Mouse (Mus musculus) thymus, adult 2 months (tissue): ENCODE results near the gene Klhl23. TPM values are rescaled to one million over a fixed set of nuclear protein-coding genes. Genes with fewer than 3 reads are reported as not detected.

Experiments
- DNase-seq: peaks from one replicate; pipeline ENCODE4 v3.0.0; 2021
- H3K27ac ChIP-seq: fragments of 200-500 bp; 2 replicates; pipeline ENCODE4 v1.5.1; 2012; ENCODE audit warnings: low read length, control low read depth; ENCODE audit not compliant: control insufficient read depth, insufficient read depth
- H3K27me3 ChIP-seq: fragments of 200-500 bp; 2 replicates; pipeline ENCODE4 v1.6.1; 2012; ENCODE audit warnings: mild to moderate bottlenecking, low read length, moderate library complexity, mixed read lengths; ENCODE audit not compliant: control insufficient read depth, insufficient read depth
- H3K36me3 ChIP-seq: fragments of 200-500 bp; 2 replicates; pipeline ENCODE4 v1.6.1; 2012; ENCODE audit warnings: mild to moderate bottlenecking, low read length, moderate library complexity; ENCODE audit not compliant: control insufficient read depth, insufficient read depth
- H3K4me1 ChIP-seq: fragments of 200-500 bp; replicated peaks from 2 replicates; pipeline ENCODE4 v1.6.1; 2012; ENCODE audit warnings: low read length; ENCODE audit not compliant: control insufficient read depth, insufficient read depth
- H3K4me3 ChIP-seq: fragments of 200-500 bp; 2 replicates; pipeline ENCODE4 v1.5.1; 2012; ENCODE audit warnings: mild to moderate bottlenecking, low read length, control low read depth, moderate library complexity; ENCODE audit not compliant: control insufficient read depth, insufficient read depth
- CTCF ChIP-seq: fragments of 200-500 bp; IDR thresholded peaks from 2 replicates; pipeline ENCODE4 v1.5.1; 2012; ENCODE audit warnings: mild to moderate bottlenecking, control low read depth, low read length, moderate library complexity, borderline replicate concordance; ENCODE audit not compliant: control insufficient read depth, poor library complexity, insufficient read depth; ENCODE audit errors: extremely low read depth
- POLR2A ChIP-seq: fragments of 200-500 bp; IDR thresholded peaks from 2 replicates; pipeline ENCODE4 v1.6.1; 2012; ENCODE audit warnings: mild to moderate bottlenecking, low read length, control low read depth, moderate library complexity; ENCODE audit not compliant: control insufficient read depth, poor library complexity, insufficient read depth; ENCODE audit errors: extremely low read depth
- WGBS: fragments of 180-500 bp; shearing (Covaris S2); methylation state at CpG from one replicate; pipeline ENCODE4 v1.1.7; 2018; 5-methylcytosine and 5-hydroxymethylcytosine counted together
- polyA plus RNA-seq: library from polyadenylated mRNA; depleted of rRNA; stranded (reverse); fragments of >200 nt; gene quantifications from 2 replicates; pipeline ENCODE4 v1.2.3, GENCODE M21; 2012

The Klhl23 gene
- polyA plus RNA-seq, 1 experiment, result 2.5 TPM

DNA sequence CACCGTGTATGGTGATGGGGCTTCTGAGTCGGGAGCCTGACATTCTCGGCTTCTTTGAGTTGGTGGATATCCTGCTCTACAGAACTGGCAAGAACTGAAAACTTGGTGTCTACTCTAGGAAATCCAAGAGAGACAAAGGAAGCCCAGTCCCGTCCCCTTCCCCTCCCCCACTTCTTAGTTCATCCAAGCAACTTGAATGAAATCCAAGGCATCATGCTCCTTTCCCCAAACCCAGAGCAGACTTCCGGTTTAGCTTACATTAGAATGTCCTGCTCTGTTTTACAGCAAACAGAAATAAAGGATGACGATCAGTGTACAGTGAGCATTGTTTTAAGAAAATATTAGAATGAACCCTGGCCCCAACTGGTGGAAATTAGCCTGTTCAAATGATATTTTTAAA is 27.5 kb downstream of the Klhl23 start:
- Histone ChIP-seq H3K4me3 (no peak overlapping the region), H3K27ac (no peak overlapping the region), H3K4me1 (no peaks in the 10 kb centered on the region), H3K27me3 (no peaks in the 10 kb centered on the region), H3K36me3 (no peaks in the 10 kb centered on the region)
- no peak for TF ChIP-seq POLR2A
- no peak for TF ChIP-seq CTCF
- WGBS, result 85% methylated on average over 6 of the region's 6 CpGs
- DNase-seq, result no peak

DNA sequence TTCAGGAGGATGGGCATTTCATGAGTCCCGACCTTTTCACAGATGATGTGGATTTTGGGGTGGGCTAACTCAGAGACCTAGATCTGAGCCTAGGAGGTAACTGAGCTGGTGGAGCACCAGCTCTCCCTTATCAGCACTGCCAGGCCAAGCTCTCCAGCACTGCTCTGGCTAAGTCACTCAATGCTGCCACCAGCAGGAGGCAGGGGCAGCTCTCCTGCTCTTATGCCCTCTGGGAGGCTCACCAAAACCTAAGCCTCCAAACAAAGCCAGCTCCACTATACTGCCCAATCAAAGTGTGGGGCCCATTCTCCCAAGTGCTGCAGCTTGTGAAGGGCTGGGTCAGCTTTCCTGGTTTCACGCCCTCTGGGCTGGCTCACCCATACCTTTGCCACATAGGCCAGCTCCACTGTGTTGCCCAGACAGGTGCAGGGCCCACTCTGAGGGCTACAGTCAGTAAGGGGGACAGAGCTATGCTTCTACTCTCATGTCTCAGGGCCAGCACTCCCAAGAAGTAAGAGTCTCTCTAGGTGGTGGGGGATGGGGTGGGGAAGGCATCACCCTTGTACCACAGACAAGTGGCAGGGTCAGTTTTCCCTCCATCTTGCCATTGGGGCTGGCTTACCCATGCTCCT is 29.8 kb downstream of the Klhl23 start:
- TF ChIP-seq POLR2A, result no peak
- no peak for TF ChIP-seq CTCF
- 84% methylated on average over 2 of the region's 2 CpGs for WGBS
- no peak overlapping the region for H3K27ac ChIP-seq
- H3K36me3 ChIP-seq, result no peaks in the 10 kb centered on the region
- DNase-seq, result no peak
- no peaks in the 10 kb centered on the region for H3K4me1 ChIP-seq
- no peak overlapping the region for H3K4me3 ChIP-seq
- H3K27me3 ChIP-seq, result no peaks in the 10 kb centered on the region

- WGBS, result 39% methylated on average over 8 of the region's 8 CpGs
- Histone ChIP-seq H3K27me3 (no peaks in the 10 kb centered on the region), H3K4me1 (peaks cover 5% of the 10 kb centered on the region; the same call in 1 of the 2 replicates), H3K36me3 (no peaks in the 10 kb centered on the region), H3K27ac (no peak overlapping the region), H3K4me3 (no peak overlapping the region)
- peak; percentile 16 for DNase-seq
- TF ChIP-seq POLR2A (no peak), CTCF (no peak)
These were observed 34.6 kb downstream of the Klhl23 start for GRCm38 (mm10) chr2:69856392-69856791.

DNA sequence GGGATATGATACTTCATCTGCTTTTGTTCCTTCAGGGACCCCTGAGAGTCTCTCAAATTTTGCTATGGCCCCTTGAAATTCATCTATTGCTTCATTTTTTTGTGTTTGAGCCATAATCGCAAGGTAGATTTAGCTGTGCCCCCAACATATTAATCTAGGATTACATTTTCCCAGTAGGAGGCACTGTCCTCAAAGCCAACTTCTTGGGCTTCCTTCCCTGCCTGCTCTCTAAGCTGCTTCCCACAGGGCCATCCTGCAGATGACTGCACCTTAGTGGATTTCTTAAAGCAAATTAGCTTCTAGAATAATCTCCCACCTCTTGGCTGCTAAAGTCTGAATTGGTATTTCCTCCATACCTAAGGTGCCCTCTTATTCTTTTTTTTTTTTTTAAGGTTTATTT is 36.1 kb downstream of the Klhl23 start:
- Histone ChIP-seq H3K4me1 (peaks cover 5% of the 10 kb centered on the region; the same call in 1 of the 2 replicates), H3K27ac (no peak overlapping the region), H3K4me3 (no peak overlapping the region), H3K27me3 (no peaks in the 10 kb centered on the region), H3K36me3 (no peaks in the 10 kb centered on the region)
- TF ChIP-seq CTCF (no peak), POLR2A (no peak)
- DNase-seq, result no peak
- 83% methylated on average over 1 of the region's 1 CpGs for WGBS

DNA sequence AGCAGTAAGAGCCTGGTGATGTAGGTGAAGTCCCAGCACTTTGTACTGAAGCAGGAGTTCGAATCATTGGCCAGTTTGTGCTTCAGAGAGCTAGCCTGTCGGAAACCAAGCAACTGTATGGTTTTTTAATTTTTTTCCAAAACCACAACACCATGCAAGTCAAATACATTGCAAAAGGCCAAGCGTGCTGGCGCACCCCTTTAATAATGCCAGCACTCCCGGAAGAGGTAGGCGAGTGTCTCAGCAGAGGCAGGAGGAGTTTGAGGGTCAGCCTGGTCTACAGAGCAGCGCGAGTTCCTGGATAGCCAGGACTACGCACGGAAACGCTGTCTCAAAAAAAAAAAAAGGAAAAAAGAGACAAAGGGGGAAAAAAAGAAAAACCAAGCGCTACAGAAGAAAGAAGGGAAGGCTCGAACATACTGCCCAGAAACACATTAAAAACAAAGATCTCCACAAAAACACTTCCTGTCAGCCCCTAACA is 39.3 kb downstream of the Klhl23 start:
- H3K4me1 ChIP-seq, result peaks cover 5% of the 10 kb centered on the region; the same call in 1 of the 2 replicates
- H3K4me3 ChIP-seq, result peak overlapping the region; percentile 88
- WGBS, result 2% methylated on average over 13 of the region's 13 CpGs
- TF ChIP-seq CTCF (no peak), POLR2A (no peak)
- H3K27ac ChIP-seq, result peak overlapping the region; percentile 84
- peak; percentile 46 for DNase-seq
- H3K27me3 ChIP-seq, result no peaks in the 10 kb centered on the region
- peaks cover 6% of the 10 kb centered on the region; the same call in 1 of the 2 replicates for H3K36me3 ChIP-seq

DNA sequence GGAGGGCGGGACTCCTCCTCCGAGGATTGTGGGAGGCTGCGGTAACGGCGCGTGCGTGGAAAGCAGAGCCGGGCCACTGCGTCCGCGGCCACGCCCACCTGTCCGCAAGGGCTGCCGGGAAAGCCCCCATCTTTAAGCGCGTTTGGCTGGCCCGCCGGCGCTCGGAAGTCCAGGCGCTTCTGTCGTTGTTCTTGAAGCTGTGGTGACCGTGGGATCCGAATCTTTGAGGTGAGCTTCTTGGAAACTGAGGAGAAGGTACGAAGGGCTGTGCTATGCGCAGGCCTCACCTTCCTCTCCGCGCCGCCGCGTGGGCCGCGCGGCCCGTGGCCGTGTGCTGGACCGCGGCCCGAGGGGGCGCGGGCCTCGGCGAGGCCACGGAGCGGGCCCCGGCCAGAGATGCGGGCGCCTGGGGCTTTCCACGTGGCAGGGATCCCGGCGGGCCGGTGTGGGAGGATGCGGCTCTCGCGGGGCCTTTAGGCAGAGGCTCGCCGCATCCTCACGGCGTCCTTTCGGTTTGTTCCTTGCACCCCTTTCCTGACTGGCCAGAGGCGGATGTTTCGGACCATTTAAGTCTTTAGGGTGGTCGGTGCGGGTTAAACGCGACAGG is 39.8 kb downstream of the Klhl23 start, which contains the start of gene Ssb:
Ssb (plus strand) TSS at position 78 of the 607 bp plus-strand sequence.
- Histone ChIP-seq H3K27ac (peak within 1 kb of the TSS; percentile 84), H3K36me3 (peaks cover 11% of the 10 kb centered on the region), H3K4me1 (peaks cover 5% of the 10 kb centered on the region; the same call in 1 of the 2 replicates), H3K27me3 (no peaks in the 10 kb centered on the region), H3K4me3 (peak within 1 kb of the TSS; percentile 88)
- under 1% methylated on average over 66 of the region's 66 CpGs for WGBS
- TF ChIP-seq POLR2A (peak; percentile 80), CTCF (no peak)
- DNase-seq, result peak; percentile 94
